Mouse (Mus musculus): Measurements from ENCODE around the gene Txlna.

GRCm38 (mm10) chr4:129671491-129672082 is 30.7 kb upstream of the Txlna start:
- TF ChIP-seq POLR2A (IDR thresholded peaks at IDR 0.05; ENCODE audit: extremely low read depth, insufficient read depth, low read length) (no peak), CTCF (IDR thresholded peaks at IDR 0.05; ENCODE audit: low read depth, low read length) (peak; percentile 51)

All from liver, adult 2 months (tissue).